Mouse (Mus musculus) neural tube, embryonic 10.5 days (tissue): ENCODE measurements around the gene Gm5662.
"Not testable (repeated sequence)": the region's sequence is repeated elsewhere in the genome, so short reads cannot be mapped to it uniquely, and the experiment has no call there.

ENCODE experiments used
- DNase-seq: peaks from one replicate; pipeline ENCODE4 v3.0.0-alpha.2; 2017; ENCODE audit warnings: low spot score; ENCODE audit errors: extremely low spot score

Gm5662 gene

DNA sequence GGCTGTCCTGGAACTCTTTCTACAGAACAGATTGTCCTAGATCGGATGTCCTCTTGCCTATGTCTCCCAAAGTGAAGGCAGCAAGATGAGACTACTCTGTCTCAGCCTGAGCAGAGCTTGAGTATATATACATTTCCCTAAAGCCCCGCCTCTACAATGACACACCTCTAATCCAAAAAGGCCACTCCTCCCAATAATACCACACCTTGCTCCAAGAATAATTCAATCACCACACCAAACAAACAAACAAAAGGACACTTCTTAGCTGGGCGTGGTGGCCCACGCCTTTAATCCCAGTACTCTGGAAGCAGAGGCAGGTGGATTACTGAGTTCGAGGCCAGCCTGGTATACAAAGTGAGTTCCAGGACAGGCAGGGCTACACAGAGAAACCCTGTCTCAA is at the start of gene Gm5662:
Gene Gm5662, minus strand, starts transcription at position 101 of the 400 bp plus-strand sequence.
- not testable (repeated sequence) for DNase-seq

- not testable (repeated sequence) for DNase-seq
Observed at GRCm38 (mm10) chr12:88323926-88324325, 49.6 kb upstream of the Gm5662 start, which contains the start of gene Gm5039. Gm5039 (minus strand) TSS chr12:88324026.

DNA sequence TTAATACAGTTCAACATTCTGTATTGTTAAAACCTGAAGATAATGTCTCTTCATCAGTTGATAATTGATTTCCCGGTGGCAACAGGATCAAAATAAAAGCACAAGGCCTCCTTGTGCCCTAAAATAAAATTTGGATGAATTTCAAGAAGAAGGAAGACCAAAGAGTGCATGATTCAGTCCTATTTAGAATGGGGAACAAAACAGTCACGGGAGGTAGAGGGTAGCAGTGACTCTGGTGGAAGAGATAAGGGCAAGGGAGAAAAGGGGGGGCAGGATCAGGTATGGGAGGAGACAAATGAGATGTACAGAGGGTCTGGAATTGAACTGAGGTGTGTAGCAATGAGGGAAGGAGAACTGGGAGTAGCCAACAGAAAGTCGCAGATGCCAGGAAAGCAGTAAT is 40.3 kb upstream of the Gm5662 start:
- no peak for DNase-seq

DNA sequence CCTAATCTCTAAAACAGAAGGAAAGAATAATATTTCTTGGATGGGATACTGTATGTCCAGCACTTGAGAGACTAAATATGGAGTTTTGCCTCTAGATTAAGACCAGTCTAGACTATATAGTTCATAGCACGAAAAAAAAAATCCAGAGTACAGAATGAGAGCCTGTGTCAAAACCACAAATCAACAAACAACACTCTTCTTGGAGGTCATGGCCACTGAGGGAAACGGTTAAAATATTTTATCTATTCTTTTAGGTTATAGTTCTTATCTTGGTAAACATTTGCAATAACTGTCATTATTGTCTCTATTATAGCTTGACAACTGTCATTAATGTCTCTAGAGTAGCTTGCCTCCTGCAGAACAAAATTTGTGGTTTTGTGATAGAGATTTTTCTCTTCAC is 22.9 kb upstream of the Gm5662 start:
- DNase-seq = not testable (repeated sequence)

DNA sequence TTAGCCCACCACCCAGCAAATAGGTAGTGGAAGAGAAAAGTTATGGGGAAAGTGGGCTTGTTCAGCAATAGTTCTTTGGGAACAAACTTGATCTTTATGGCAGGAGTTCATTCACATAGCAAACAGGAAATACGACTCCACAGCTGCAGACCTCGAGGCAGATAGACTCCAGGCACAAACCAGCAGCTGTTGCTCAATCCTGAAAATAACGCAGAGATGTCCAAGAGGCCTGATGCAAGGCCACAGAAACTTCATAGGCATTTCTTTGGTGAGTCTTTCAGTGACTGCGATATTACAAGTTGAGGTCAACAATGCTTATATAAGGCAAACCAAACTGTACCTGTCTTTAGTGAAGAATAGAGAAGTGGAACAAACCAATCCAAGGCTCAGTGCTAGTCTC is 18.8 kb upstream of the Gm5662 start:
- DNase-seq = not testable (repeated sequence)

DNA sequence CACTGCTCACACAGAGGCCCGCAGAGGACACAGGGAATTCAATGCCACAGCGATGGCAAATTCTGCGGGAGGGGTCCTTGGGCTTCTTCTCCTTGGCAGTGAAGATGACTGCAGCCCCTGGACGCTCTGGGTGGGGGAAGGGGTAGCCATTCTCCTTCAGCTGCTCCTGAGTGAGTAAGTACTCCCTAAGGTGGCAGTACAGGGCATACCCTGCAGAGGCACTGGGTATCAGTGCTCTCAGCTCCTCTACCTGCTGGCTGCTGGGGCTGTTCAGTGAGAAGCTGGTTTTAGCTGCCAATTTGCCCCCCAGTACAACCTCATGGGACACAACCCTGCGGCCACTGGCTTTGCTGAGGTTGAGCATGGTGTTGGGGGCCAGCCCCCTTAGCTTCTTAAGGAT is 10.9 kb upstream of the Gm5662 start:
- not testable (repeated sequence) for DNase-seq

- no peak for DNase-seq
Observed at GRCm38 (mm10) chr12:88257241-88257640, 17.1 kb downstream of the Gm5662 start.

- DNase-seq = not testable (repeated sequence)
Observed at GRCm38 (mm10) chr12:88255917-88256316, 18.4 kb downstream of the Gm5662 start.

DNA sequence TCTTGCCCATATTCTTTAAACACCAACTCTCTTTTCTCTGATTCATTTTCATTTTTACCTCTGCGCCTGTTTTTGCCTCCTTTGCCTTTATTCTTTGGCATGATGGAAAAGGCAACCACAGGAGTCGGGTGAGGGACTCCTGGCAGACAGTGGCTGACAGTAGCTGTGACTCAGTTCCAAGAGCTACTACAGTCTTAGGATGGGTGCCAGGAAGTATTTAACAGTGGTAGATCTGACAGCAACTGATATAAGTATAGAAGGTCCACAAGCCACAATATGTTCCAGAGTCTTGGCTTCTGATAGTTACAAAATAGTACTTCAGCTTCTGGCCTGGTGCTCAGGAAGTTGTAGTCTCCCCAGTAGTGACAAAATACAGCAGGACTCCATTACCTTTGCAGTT is 24.3 kb downstream of the Gm5662 start, which contains the start of gene Gm8332:
Gene Gm8332, minus strand, starts transcription at position 101 of the 400 bp plus-strand sequence.
- DNase-seq = not testable (repeated sequence)

DNA sequence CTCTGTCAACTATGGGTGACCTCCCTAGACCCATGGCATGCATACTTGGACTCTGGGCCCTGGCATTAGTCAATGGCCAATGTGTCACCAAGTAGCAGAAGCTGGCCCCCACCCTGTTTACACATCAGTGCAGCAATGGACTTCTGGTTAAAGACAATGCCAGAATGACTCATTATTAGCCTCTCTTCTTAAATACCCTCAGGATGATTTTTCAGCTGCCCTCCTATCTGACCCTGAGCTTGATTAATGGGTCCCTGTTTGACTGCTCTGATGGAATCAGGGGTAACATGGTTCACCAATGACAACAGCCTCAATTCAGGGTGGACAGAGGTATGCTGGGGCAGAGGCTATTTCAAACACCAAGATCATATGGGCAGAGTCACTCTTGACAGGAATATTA is 28.5 kb downstream of the Gm5662 start:
- not testable (repeated sequence) for DNase-seq

- not testable (repeated sequence) for DNase-seq
Observed at GRCm38 (mm10) chr12:88242940-88243339, 31.4 kb downstream of the Gm5662 start.
